Mouse (Mus musculus): ENCODE data around the gene Coa4. TPM values are rescaled to one million over a fixed set of nuclear protein-coding genes. Genes with fewer than 3 reads are reported as not detected.

Coa4 gene
- polyA plus RNA-seq (2017; shearing (Covaris generic)), result 3.1 TPM

GRCm38 (mm10) chr7:100536804-100537518 lies at the start of gene Coa4:
Coa4 (plus strand) TSS chr7:100537071.

DNA sequence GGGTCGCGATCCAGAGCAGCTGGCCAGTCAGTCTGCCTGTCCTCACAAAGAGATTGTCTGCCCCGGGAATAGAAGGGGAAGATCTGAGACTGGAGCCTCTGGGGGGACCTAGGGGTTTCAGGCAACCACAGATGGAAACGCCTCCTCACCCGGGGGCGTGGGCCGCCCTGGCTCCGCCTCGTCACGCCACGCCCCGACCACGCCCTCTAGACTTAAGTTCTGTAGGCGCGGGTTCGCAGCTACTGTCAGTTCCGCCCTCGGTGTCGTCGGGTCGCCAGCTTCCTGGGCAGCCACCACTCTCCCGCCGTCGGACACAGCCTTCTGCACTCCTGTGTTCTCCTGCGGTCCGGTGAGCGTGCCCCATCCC lies 43.8 kb upstream of the Coa4 start, which contains the start of gene Ucp2:
Gene Ucp2, plus strand, starts transcription at position 221 of the 367 bp plus-strand sequence.

DNA sequence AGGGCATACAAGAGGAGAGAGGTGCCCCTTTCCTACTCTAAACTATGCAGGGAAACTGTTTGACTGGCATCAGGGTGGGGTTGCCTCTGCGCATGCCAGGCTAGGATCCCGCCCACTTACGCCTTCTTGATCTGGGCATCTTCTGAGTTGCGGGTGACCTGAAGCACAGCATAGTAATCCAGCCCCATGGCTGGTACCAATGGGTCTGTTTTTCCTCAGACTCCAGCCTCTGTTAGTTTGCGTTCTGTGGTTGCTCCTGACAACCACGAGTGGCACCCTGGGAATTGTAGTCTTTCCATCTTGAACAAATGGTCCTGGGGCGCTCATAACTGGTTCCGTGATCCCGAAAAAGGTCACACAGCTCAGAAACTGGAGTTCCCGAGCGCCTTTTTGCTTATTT lies 22.3 kb upstream of the Coa4 start, which contains the start of gene Dnajb13:
Gene Dnajb13, minus strand, starts transcription at position 388 of the 400 bp plus-strand sequence.

Other genes starting within 250 kb of the Coa4 start
- 47.6 TPM for gene C2cd3, start 164.8 kb upstream of the Coa4 start, polyA plus RNA-seq (2017; shearing (Covaris generic))
- gene Ppme1, start 164.8 kb upstream of the Coa4 start, polyA plus RNA-seq (2017; shearing (Covaris generic)), result 37.8 TPM
- gene Ucp3, start 64.1 kb upstream of the Coa4 start, polyA plus RNA-seq (2017; shearing (Covaris generic)), result not detected
- gene Ucp2, start 43.7 kb upstream of the Coa4 start, polyA plus RNA-seq (2017; shearing (Covaris generic)), result 678 TPM
- gene Dnajb13, start 22.1 kb upstream of the Coa4 start, polyA plus RNA-seq (2017; shearing (Covaris generic)), result 2.4 TPM
- 77.5 TPM for gene Rab6a, start 70.3 kb downstream of the Coa4 start, polyA plus RNA-seq (2017; shearing (Covaris generic))
- 37.4 TPM for gene Mrpl48, start 71.2 kb downstream of the Coa4 start, polyA plus RNA-seq (2017; shearing (Covaris generic))
- gene Plekhb1, start 125.3 kb downstream of the Coa4 start, polyA plus RNA-seq (2017; shearing (Covaris generic)), result 0.20 TPM
- 23.0 TPM for gene Fam168a, start 169.6 kb downstream of the Coa4 start, polyA plus RNA-seq (2017; shearing (Covaris generic))

Measured in naive thymus-derived CD4-positive, alpha-beta T cell, adult 5 months (primary cell).